Mouse (Mus musculus) neural tube, embryonic 11.5 days (tissue): ENCODE measurements around the gene Ddx1. TPM values are rescaled to one million over a fixed set of nuclear protein-coding genes. Genes with fewer than 3 reads are reported as not detected.
A peak's percentile ranks its signal among the peaks of the same experiment; 100 is the strongest.

Experiments
- ATAC-seq: fragments of 200-750 bp; cut with Nextera tagmentation; 2 replicates; pipeline ENCODE4 v1.8.0; 2017; ENCODE audit warnings: moderate number of reproducible peaks, mild to moderate bottlenecking, moderate TSS enrichment, moderate library complexity; ENCODE audit not compliant: insufficient read depth, low FRiP score, low TSS enrichment
- DNase-seq: peaks from one replicate; pipeline ENCODE4 v3.0.0-alpha.2; 2015; ENCODE audit warnings: low spot score
- H3K27ac ChIP-seq: fragments of 300-500 bp; sonication (generic); 2 replicates; pipeline ENCODE4 v1.5.1; 2014; ENCODE audit warnings: low read depth, mild to moderate bottlenecking, low read length
- H3K27me3 ChIP-seq: fragments of 300-500 bp; sonication (generic); 2 replicates; pipeline ENCODE4 v1.6.1; 2014; ENCODE audit warnings: mild to moderate bottlenecking, low read length, mixed read lengths; ENCODE audit not compliant: control insufficient read depth, insufficient read depth
- H3K36me3 ChIP-seq: fragments of 300-500 bp; sonication (generic); 2 replicates; pipeline ENCODE4 v1.6.1; 2014; ENCODE audit warnings: mild to moderate bottlenecking, low read length, moderate library complexity, mixed read lengths; ENCODE audit not compliant: control insufficient read depth, insufficient read depth
- H3K4me1 ChIP-seq: fragments of 300-500 bp; sonication (generic); 2 replicates; pipeline ENCODE4 v1.6.1; 2014; ENCODE audit warnings: low read length, mixed read lengths; ENCODE audit not compliant: control insufficient read depth, insufficient read depth
- H3K4me2 ChIP-seq: fragments of 300-500 bp; sonication (generic); 2 replicates; pipeline ENCODE4 v1.6.1; 2014; ENCODE audit warnings: low read depth, mild to moderate bottlenecking, moderate library complexity
- H3K4me3 ChIP-seq: fragments of 300-500 bp; sonication (generic); 2 replicates; pipeline ENCODE4 v1.5.1; 2014; ENCODE audit warnings: low read depth, low read length
- H3K9ac ChIP-seq: fragments of 300-500 bp; sonication (generic); 2 replicates; pipeline ENCODE4 v1.6.1; 2014; ENCODE audit warnings: mild to moderate bottlenecking, low read length
- H3K9me3 ChIP-seq: fragments of 300-500 bp; sonication (generic); 2 replicates; pipeline ENCODE4 v1.6.1; 2016; ENCODE audit warnings: low read length; ENCODE audit not compliant: control insufficient read depth
- WGBS: fragments of 180-500 bp; shearing (Covaris S2); extraction: QIAGEN DNeasy Blood & Tissue Kit; methylation state at CpG from one replicate; pipeline ENCODE4 v1.1.7; 2014; 5-methylcytosine and 5-hydroxymethylcytosine counted together
- polyA plus RNA-seq: library from polyadenylated mRNA; unstranded; fragments of >200 nt; fragmentation: Nextera tagmentation; extraction: Ambion mirVana; gene quantifications from 2 replicates; pipeline ENCODE4 v1.2.1, GENCODE M21; 2014

The Ddx1 gene
- polyA plus RNA-seq, 1 experiment from 2014 or later = 215 TPM

- no peaks in the 10 kb centered on the region for H3K27me3 ChIP-seq
- no peak overlapping the region; the same call in 1 of the 2 replicates for H3K9ac ChIP-seq
Measured at GRCm38 (mm10) chr12:13249573-13249919, 533 bp upstream of the Ddx1 start.

GRCm38 (mm10) chr12:13242453-13242852, 6.6 kb downstream of the Ddx1 start:
- no peaks in the 10 kb centered on the region for H3K4me1 ChIP-seq
- H3K27ac ChIP-seq = no peak overlapping the region
- DNase-seq (no peak), ATAC-seq (no peak)
- H3K36me3 ChIP-seq = peaks cover 11% of the 10 kb centered on the region; the same call in 1 of the 2 replicates
- H3K9ac ChIP-seq = no peak overlapping the region
- H3K4me2 ChIP-seq = no peak overlapping the region
- no peaks in the 10 kb centered on the region for H3K27me3 ChIP-seq
- H3K9me3 ChIP-seq = no peaks in the 10 kb centered on the region
- no peak overlapping the region for H3K4me3 ChIP-seq

More at GRCm38 (mm10) chr12:13249573-13249919, 533 bp upstream of the Ddx1 start:
- no peak for DNase-seq
- Histone ChIP-seq H3K36me3 (no peaks in the 10 kb centered on the region), H3K27ac (no peak overlapping the region), H3K4me3 (peak overlapping the region; percentile 89), H3K4me2 (peak overlapping the region; percentile 48), H3K4me1 (no peaks in the 10 kb centered on the region), H3K9me3 (no peaks in the 10 kb centered on the region)
- 94% methylated on average over 3 of the region's 3 CpGs for WGBS
- ATAC-seq = 0 out of 2 replicates have a peak, but pooled peaks have one; percentile 21

GRCm38 (mm10) chr12:13218101-13218514, 30.9 kb downstream of the Ddx1 start:
- H3K9ac ChIP-seq = no peak overlapping the region
- ATAC-seq (no peak), DNase-seq (no peak)
- 89% methylated on average over 8 of the region's 8 CpGs for WGBS
- no peak overlapping the region for H3K4me2 ChIP-seq
- no peak overlapping the region for H3K27ac ChIP-seq
- no peaks in the 10 kb centered on the region for H3K9me3 ChIP-seq
- no peaks in the 10 kb centered on the region for H3K27me3 ChIP-seq
- no peaks in the 10 kb centered on the region for H3K4me1 ChIP-seq
- H3K4me3 ChIP-seq = no peak overlapping the region
- H3K36me3 ChIP-seq = peaks cover 12% of the 10 kb centered on the region

GRCm38 (mm10) chr12:13217568-13217967, 31.4 kb downstream of the Ddx1 start:
- no peaks in the 10 kb centered on the region for H3K27me3 ChIP-seq
- no peak overlapping the region for H3K4me2 ChIP-seq
- DNase-seq (no peak), ATAC-seq (no peak)
- no peaks in the 10 kb centered on the region for H3K4me1 ChIP-seq
- no peak overlapping the region for H3K4me3 ChIP-seq
- peaks cover 10% of the 10 kb centered on the region for H3K36me3 ChIP-seq
- no peaks in the 10 kb centered on the region for H3K9me3 ChIP-seq
- no peak overlapping the region for H3K9ac ChIP-seq
- WGBS = 78% methylated on average over 3 of the region's 3 CpGs
- H3K27ac ChIP-seq = no peak overlapping the region

GRCm38 (mm10) chr12:13216501-13217103, 32.4 kb downstream of the Ddx1 start:
- no peak for DNase-seq
- no peaks in the 10 kb centered on the region for H3K9me3 ChIP-seq
- peaks cover 10% of the 10 kb centered on the region for H3K36me3 ChIP-seq
- H3K27me3 ChIP-seq = no peaks in the 10 kb centered on the region
- no peak overlapping the region for H3K27ac ChIP-seq
- H3K4me3 ChIP-seq = no peak overlapping the region
- WGBS = 84% methylated on average over 5 of the region's 5 CpGs
- no peak overlapping the region for H3K4me2 ChIP-seq
- ATAC-seq = no peak
- no peak overlapping the region for H3K9ac ChIP-seq
- H3K4me1 ChIP-seq = no peaks in the 10 kb centered on the region

- DNase-seq (peak; percentile 89), ATAC-seq (peak; percentile 82)
- no peak overlapping the region for H3K27ac ChIP-seq
- H3K4me2 ChIP-seq = no peak overlapping the region
- no peaks in the 10 kb centered on the region for H3K9me3 ChIP-seq
- 31% methylated on average over 11 of the region's 11 CpGs for WGBS
- peaks cover under 1% of the 10 kb centered on the region; the same call in 1 of the 2 replicates for H3K4me1 ChIP-seq
- H3K9ac ChIP-seq = no peak overlapping the region
- no peaks in the 10 kb centered on the region for H3K27me3 ChIP-seq
- H3K4me3 ChIP-seq = no peak overlapping the region
- H3K36me3 ChIP-seq = 0 out of 2 replicates have a peak, but pooled peaks cover 4% of the 10 kb centered on the region
Measured at GRCm38 (mm10) chr12:13214345-13215278, 34.4 kb downstream of the Ddx1 start.

GRCm38 (mm10) chr12:13211746-13212482, 37.1 kb downstream of the Ddx1 start:
- Histone ChIP-seq H3K9ac (no peak overlapping the region), H3K36me3 (no peaks in the 10 kb centered on the region), H3K27ac (no peak overlapping the region), H3K4me2 (no peak overlapping the region), H3K9me3 (no peaks in the 10 kb centered on the region), H3K4me1 (peaks cover 21% of the 10 kb centered on the region), H3K27me3 (no peaks in the 10 kb centered on the region), H3K4me3 (no peak overlapping the region)
- ATAC-seq = no peak
- DNase-seq = no peak
- WGBS = 73% methylated on average over 11 of the region's 11 CpGs

GRCm38 (mm10) chr12:13209692-13210377, 39.2 kb downstream of the Ddx1 start:
- H3K9me3 ChIP-seq = no peaks in the 10 kb centered on the region
- H3K4me2 ChIP-seq = no peak overlapping the region
- no peaks in the 10 kb centered on the region for H3K27me3 ChIP-seq
- H3K4me1 ChIP-seq = peaks cover 21% of the 10 kb centered on the region
- WGBS = 39% methylated on average over 13 of the region's 13 CpGs
- no peaks in the 10 kb centered on the region for H3K36me3 ChIP-seq
- DNase-seq (no peak), ATAC-seq (0 out of 2 replicates have a peak, but pooled peaks have one; percentile 24)
- H3K27ac ChIP-seq = peak overlapping the region; percentile 68; the same call in 1 of the 2 replicates
- H3K4me3 ChIP-seq = no peak overlapping the region
- H3K9ac ChIP-seq = no peak overlapping the region
